Mouse (Mus musculus) megakaryocyte progenitor cell, adult 5-6 weeks (primary cell): ENCODE results near the gene Ywhaq. TPM values are rescaled to one million over a fixed set of nuclear protein-coding genes. Genes with fewer than 3 reads are reported as not detected.

Source experiments
- ATAC-seq: replicated peaks from 2 replicates; pipeline ENCODE4 v1.8.0; 2016; ENCODE audit warnings: mild to moderate bottlenecking, moderate TSS enrichment, inconsistent platforms; ENCODE audit not compliant: poor library complexity
- total RNA-seq, 2 experiments: library from RNA; stranded (forward) in 1 of 2; stranded (reverse) in 1 of 2; fragments of 157-497, 149-512 nt in 1 of 2; fragments of 200-1000 nt in 1 of 2; gene quantifications; 2 replicates each; pipeline versions ENCODE4 v1.2.3 to v1.2.4; 2015 to 2017

Ywhaq gene
- total RNA-seq (2015) = 333 and 362 TPM in 2 replicates
- total RNA-seq (2017) = 169 and 171 TPM in 2 replicates

GRCm38 (mm10) chr12:21417100-21418070, at the start of gene Ywhaq:
Gene Ywhaq, minus strand, starts transcription at chr12:21417637.
- ATAC-seq = peak; percentile 87

GRCm38 (mm10) chr12:21463448-21463891, 46.0 kb upstream of the Ywhaq start:
- ATAC-seq = no peak

- peak; percentile 99 for ATAC-seq
Measured at GRCm38 (mm10) chr12:21462658-21463057, 45.2 kb upstream of the Ywhaq start.

GRCm38 (mm10) chr12:21459681-21460080, 42.2 kb upstream of the Ywhaq start:
- no peak for ATAC-seq

GRCm38 (mm10) chr12:21456021-21456420, 38.6 kb upstream of the Ywhaq start:
- no peak for ATAC-seq

- ATAC-seq = no peak
Measured at GRCm38 (mm10) chr12:21451752-21452151, 34.3 kb upstream of the Ywhaq start.

- no peak for ATAC-seq
Measured at GRCm38 (mm10) chr12:21451351-21451750, 33.9 kb upstream of the Ywhaq start.

- ATAC-seq = no peak
Measured at GRCm38 (mm10) chr12:21443783-21444182, 26.3 kb upstream of the Ywhaq start.

GRCm38 (mm10) chr12:21441870-21442269, 24.4 kb upstream of the Ywhaq start:
- peak; percentile 68 for ATAC-seq

- no peak for ATAC-seq
Measured at GRCm38 (mm10) chr12:21439428-21439827, 22.0 kb upstream of the Ywhaq start.

- no peak for ATAC-seq
Measured at GRCm38 (mm10) chr12:21438750-21439394, 21.4 kb upstream of the Ywhaq start.

GRCm38 (mm10) chr12:21438294-21438693, 20.9 kb upstream of the Ywhaq start:
- no peak for ATAC-seq

GRCm38 (mm10) chr12:21431950-21432349, 14.5 kb upstream of the Ywhaq start:
- no peak for ATAC-seq

- ATAC-seq = peak; percentile 63
Measured at GRCm38 (mm10) chr12:21431039-21431438, 13.6 kb upstream of the Ywhaq start.

GRCm38 (mm10) chr12:21430140-21430539, 12.7 kb upstream of the Ywhaq start:
- ATAC-seq = no peak

- ATAC-seq = no peak
Measured at GRCm38 (mm10) chr12:21429021-21429420, 11.6 kb upstream of the Ywhaq start.

- peak; percentile 84 for ATAC-seq
Measured at GRCm38 (mm10) chr12:21426065-21426940, 8.9 kb upstream of the Ywhaq start.

- ATAC-seq = no peak
Measured at GRCm38 (mm10) chr12:21424683-21425082, 7.2 kb upstream of the Ywhaq start.

- ATAC-seq = no peak
Measured at GRCm38 (mm10) chr12:21418621-21419131, 1.2 kb upstream of the Ywhaq start.

- no peak for ATAC-seq
Measured at GRCm38 (mm10) chr12:21418083-21418482, 646 bp upstream of the Ywhaq start.

- ATAC-seq = no peak
Measured at GRCm38 (mm10) chr12:21416506-21416905, 931 bp downstream of the Ywhaq start.
